Mouse (Mus musculus) adrenal gland (tissue): ENCODE data around the gene Mrpl24.

ENCODE experiments used
- intact Hi-C: fragments of 180-260 bp; cut with DNase I; formaldehyde crosslinking; loops from one replicate; pipeline ENCODE4 v1.15.1; 2025

Mrpl24 gene

DNA sequence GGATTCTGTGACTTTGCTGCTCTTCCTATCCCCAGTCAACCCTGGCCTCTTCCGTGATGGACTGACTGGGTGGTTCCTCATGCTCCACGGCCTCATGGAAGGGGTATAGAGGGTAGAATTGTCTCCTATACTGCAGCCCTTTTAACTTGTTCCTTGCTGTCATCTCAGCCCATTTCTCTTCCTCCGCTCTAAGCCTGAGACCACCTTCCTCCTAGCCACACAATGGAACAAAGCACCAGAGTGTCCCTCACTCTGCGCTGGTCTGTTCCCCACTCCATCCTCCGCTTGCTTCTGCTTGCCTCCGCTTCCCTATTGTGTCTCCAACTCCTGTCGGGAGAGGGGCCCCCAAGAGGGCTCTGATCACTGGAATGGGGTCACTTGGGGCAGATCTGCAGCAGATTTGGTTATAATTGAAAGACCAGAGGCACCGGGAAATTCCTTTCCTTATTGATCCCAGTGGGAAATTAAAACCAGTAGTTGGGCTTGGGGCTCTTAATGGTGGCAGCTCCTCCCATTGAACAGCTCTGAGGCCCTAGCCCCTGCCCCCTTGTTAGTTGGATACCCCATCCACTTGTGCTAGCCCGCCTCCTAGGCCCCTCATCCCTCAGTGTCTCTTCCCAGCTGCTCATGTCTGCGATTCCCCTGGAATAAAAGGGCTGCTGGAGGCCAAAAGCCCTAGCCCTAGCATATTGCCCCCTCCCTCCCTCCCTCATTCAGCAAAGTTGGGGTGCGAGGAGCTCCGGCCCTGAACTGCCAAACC, 26.7 kb downstream of the Mrpl24 start:
- intact Hi-C loops = no loop called here

DNA sequence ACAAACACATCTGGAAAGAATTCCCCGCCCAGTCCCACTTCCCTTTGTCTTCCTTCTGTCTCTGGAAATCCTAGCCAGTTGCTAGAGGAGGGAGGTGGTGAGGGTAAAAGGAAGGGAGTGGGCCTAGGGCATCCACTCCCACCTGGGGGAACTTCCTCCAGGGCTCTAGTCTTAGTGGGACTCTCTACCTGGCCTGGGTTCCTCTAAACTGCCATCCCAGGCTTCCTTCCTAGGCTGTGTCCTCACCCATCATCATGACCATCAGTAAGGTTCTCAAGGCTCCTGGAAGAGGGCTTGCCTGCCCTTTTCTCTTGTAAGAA, 27.2 kb downstream of the Mrpl24 start:
- intact Hi-C loops = no loop called here

DNA sequence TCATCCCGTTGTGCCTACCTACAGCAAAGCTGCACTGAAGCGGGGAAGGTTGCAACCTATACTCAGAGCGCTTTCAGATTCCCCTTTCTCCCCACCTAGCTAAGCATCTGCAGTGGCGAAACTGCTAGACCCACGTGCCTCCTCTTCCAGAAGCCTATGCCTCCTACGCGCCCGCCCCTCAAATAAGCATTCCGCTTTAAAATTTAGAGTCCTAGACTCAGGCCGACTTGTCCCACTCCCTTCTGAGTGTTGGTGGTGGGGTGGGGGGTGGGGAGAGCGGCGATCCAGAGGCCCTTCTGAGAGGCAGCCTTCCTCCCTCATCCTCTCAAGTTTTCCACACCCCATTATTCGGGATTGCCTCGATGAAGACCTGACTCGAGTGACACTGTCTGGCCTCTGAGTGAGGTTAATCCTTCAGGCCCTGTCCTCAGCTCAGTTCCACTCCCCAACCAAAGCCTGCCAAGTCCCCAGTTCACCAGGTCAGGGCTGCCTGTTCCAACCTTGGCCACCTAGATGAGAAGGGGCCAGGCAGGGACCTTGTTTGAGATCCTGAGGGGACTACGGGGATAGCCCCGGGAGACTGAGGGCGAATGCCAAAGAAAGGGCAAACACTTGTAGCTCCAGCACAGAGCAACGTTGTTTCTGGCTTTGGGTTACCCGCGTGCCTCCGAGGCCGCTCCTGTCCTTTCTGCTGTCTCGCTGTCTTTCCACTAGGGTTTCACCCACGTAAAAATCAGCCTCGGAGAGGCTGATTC, 27.9 kb downstream of the Mrpl24 start:
- intact Hi-C loops = no loop called here

DNA sequence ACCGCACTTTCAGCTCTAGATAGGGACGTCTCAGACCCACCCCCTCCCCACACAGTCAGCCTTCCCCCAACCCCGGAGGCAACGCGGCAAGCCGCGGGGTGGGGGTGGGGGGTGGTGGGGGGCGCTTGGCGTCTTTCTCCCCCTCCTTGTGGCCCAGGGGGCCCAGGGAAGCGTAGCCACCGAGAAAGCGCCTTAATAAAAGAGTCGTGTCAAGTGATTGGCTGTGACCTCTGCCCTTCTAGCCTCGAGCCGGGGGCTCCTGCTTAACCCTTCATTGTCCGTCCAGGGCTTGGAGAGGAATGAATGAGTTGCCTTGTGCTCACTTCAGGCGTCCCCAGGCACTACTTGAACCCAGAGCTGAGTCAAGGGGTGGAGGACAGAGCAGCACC, 28.5 kb downstream of the Mrpl24 start:
- intact Hi-C loops = no loop called here

DNA sequence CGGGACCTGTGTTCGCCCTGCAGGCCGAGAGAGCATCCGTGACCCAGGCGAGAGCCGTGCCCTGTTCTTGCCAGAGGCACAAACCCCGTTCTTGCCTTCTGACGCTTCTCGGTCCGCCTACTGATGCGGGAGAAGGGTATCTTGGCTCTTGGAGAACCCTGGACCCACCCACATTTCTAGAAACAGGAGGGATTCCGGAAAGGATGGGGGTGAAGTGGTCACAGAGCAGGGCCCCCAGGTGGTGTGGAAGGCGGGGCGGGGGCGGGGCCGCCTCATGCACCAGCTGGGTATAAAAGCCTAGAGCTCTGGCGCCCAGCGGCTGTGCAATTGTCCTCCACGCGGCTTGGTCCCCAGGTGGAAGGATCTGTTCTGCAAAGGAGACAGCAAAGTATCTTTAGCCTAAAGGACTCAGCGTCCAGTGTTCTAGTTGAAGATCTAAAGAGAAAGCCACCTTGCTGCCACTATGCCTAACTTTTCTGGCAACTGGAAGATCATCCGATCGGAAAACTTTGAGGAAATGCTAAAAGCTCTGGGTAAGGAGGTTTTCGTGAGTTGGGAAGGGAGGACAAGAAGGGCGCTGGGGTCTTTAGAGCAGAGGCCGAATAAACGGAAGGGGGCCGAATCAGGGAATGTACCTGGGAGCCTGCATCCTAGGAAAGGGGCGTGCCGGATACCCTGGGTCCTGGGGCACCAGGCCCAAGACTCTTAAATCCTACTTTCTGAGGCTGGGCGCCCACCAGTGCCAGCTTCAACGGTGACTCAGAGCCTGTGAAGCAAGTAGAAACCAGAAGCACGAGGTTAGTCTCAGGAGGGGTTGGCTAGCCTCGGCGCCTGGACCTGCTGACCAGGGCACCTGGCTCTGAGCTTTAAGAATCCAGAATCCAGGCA, 29.3 kb downstream of the Mrpl24 start, which contains the start of gene Crabp2:
Crabp2 (plus strand) TSS at position 289 of the 888 bp plus-strand sequence.
- intact Hi-C loops = no loop called here

DNA sequence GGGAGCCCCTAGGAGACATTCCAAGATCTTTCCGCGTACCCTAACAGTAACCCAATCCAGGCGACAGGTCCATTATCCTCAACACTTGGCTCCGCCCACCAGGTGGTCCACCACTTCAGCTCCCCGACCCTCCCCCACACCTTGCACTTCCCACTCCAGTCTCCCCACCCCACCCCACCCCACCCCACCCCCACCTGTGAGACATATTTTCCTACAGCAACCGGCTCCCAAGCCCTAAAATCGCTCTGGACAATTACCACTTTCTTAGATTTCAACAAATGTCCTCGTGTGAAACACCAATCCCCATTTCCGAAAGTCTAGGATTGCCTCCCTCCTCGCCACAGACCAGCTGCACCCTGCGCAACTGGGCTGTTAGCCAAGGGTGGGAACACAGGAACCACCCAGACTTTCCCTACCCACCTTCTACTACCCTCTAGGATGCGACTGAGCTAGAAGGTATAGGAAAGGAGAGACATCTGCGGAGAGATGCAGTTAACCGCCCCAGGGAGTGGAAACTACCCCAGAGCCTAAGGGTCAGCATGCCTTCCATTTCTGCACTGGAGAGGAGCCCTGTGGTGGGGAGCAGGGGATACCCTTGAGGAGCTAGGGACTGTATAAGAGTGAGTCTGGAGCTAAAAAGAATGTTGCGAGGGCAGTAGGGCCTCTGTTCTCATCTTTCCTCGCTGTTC, 30.1 kb downstream of the Mrpl24 start:
- intact Hi-C loops = no loop called here

DNA sequence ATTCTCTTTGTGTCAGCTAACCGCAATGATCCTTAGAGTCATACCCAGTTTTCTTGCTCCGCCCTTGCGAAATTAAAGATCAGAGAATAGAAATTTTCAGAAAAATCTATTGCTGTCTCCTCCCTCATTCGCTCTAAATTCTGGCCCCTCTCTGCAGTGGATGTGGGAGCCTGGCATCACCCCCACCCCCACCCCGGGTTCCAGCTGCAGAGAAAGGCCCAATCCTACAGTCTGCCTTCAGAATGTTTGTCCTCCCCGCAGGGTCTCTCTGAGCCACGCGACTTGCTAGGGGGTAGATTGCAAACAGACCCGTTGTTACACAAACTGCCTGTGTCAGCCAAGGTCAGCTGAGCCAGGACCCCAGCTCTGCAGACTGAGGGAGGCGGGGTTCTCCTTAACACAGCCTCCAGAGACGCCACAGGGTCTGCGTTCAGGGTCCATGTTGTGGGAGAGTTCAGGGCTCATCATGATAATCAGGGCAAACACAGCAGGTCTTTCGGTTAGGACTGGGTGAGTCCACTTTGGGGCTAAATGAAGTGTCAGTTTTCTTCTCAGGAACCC, 30.7 kb downstream of the Mrpl24 start:
- intact Hi-C loops = no loop called here

DNA sequence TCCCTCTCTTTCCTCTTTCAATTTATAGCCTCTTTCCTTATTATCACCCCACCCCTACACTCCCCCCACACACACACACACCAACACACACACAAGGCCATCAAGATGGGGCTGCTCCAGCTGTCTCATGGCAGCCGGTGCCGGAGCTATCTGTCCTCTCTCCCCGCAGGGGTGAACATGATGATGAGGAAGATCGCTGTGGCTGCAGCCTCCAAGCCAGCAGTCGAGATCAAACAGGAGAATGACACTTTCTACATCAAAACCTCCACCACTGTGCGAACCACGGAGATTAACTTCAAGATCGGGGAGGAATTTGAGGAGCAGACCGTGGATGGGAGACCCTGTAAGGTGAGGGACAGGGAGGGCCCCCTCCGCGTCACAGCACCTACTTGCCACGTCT, 32.6 kb downstream of the Mrpl24 start:
- intact Hi-C loops = no loop called here

DNA sequence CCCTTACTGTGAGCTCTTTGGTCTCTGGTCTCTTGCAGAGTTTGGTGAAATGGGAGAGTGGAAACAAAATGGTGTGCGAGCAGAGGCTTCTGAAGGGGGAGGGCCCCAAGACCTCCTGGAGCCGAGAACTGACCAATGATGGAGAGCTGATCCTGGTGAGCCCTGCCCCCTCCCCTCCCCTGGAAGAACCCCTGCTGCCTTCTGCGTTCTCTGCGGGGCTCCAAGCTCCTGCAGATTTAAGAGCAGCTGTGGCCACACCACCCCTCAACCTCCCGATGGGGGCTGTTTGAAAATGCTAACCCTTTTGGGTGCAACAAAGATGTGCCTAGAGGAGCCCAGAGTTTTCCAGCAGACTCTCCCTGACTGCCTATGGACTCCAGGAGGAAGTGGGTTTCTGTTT, 33.1 kb downstream of the Mrpl24 start:
- intact Hi-C loops = no loop called here

DNA sequence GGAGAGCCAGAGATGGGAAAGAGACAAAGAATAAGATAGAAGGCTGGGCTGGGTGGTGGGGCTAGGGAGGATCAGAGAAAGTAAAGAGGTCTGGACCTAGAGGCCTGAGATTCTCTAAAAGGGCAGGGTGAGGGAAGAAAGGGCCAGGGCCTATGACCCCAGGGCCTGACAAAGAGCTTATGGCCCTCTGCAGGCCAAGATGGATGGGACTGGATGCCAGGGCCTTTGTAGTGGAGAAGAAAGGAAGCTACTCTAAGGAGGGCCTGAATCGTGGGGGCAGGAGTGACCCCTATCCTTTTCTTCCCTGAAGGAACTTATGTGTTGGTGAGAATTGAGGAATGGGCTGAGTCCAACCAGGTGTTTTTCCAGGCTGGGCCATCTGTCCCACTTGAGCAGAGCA, 38.8 kb downstream of the Mrpl24 start:
- intact Hi-C loops = no loop called here

DNA sequence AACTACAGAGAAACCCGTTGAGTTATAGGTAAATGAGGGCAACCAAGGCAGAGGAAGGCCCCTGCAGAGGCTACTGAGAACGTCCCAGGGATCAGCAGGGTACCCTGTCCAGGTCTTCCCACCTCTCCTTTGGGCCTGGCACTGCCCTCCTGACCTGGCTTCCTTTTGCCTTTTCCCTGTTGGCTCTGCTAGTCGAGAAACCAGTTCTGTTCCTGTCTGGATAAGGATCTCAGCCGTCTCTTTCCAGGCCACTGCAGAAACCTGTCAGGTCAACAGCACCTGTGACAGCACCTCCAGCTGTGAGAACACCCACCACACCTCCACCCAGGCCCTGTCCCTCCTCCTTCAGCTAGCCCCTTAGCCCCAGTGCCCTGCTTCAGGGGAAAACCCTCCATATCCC, 39.2 kb downstream of the Mrpl24 start:
- intact Hi-C loops = no loop called here

DNA sequence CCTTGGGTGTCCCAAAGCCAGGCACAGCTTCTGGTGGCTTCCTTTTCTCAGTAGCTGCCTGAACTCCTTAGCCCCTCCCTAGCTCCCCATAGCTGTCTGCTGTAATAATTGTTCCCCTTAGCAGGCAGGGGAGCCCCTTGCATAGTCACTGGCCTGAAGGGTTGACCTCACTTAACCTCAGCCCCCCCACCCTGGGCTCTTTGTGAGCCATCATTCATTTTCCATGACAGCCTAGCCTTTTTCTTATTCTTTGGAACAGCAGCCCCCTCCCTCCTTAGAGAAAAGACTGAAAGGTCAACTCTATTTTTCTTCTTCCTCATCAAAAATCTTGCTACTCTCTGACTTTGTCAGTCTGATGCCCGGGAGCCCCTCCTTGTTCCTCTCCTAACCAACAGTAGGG, 39.7 kb downstream of the Mrpl24 start:
- intact Hi-C loops = no loop called here

DNA sequence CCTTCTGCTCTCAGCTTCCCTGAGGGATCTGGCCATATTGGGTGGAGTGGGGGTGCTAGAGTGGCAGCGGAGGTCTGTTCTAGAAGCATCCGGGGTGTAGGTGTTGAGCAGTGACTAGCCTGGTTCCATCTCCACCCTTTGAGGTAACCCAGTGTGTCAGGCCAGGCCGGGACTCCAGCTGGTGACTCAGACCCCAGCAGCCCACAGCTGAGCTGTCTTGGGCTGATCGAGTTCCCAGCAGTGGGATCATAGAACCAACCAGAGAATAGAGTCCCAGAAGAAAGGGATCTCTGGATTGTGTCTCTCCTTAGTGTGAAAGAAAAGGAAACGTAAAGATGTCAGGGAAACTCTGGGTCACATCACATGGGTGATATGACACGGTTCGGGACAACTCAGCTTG, 40.1 kb downstream of the Mrpl24 start:
- intact Hi-C loops = no loop called here

DNA sequence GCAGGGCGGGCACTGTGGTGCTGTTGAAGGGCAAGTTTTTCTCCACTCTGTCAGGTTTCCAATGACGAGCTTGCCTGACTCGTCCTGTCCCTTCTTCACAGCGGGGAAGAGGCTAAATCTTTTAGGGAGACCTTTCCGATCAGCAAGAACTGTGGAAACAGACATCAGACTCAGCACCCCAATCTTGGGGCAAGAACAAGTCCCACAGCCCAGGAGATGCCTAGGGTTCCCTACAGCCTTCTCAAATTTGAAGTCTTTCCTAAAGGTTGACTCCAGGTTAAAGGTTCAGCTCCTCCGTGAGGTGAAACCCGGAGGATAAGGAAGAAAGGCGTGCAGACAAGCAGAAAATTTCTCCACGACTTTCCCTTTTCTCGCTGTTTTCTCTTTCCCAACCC, 40.9 kb downstream of the Mrpl24 start:
- intact Hi-C loops = loop anchor here (2.0 kb wide), 1 partner anchor 21 kb away; no protein-coding TSS in a partner anchor

DNA sequence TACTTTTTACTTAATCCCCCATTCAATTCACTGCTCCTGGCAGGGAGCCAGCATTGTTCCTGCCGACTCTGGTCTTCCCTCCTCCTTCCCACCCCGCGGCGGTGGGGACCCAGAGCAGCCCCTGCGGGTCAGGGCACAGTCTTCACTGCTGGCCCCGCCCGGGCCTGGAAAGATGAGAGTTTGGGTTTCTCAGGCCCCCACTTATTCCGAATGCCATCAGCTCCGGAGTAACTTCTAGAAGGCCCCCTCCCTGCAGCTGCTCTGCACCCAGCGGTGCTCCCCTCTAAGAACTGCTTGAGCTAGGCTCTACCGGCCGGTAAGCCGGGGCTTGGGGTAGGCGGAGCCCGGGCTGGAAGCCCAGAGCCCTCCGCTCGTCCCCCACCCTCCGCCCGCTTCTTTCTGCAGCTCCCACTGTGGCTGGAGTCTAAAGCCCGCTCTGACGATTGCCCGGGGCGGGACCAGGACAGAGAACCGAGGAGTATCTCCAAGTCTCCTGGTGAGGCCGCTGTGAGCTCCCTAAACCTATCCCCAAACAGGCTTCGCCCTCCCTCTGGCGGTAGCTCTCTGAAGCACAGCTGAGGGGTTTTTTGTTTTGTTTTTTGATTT, 41.4 kb downstream of the Mrpl24 start:
- intact Hi-C loops = loop anchor here (2.0 kb wide), 1 partner anchor 22 kb away; no protein-coding TSS in a partner anchor

DNA sequence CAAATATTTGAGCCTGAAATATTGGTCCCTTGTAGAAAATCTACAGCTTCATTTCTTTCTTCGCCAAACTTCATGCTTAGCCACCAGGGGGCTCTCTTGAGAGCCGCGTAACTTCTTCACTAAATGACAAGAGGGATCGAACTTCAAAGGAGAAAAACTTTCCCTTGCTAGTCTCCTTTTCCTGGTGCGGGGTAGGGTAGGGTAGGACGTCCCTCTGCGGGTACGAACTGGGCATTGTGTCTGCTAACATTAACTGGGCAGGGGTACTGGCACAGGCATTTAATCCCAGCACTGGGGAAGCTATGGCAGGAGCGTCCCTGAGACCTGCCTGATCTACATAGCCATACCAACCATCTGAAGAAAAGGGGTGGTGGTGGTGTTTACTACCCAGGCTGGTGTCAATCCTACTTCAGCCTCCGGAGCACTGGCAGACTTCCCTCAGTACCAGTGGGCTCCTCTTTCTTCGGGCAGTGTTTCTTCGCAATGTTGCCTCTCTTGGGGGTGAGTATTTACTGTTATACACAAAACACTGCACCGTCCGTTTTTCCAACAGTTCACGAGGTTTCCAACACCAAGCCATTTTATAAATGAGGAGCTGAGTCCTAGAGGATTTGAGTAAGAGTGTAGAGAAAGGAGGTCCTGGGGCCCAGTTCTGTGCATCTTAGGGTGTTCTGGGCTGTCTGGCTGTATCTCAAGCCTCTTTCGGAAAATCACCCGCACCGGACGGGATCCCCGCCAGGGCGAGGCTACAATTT, 51.1 kb downstream of the Mrpl24 start:
- intact Hi-C loops = loop anchor here (1.0 kb wide), 1 partner anchor 17 kb away; no protein-coding TSS in a partner anchor

DNA sequence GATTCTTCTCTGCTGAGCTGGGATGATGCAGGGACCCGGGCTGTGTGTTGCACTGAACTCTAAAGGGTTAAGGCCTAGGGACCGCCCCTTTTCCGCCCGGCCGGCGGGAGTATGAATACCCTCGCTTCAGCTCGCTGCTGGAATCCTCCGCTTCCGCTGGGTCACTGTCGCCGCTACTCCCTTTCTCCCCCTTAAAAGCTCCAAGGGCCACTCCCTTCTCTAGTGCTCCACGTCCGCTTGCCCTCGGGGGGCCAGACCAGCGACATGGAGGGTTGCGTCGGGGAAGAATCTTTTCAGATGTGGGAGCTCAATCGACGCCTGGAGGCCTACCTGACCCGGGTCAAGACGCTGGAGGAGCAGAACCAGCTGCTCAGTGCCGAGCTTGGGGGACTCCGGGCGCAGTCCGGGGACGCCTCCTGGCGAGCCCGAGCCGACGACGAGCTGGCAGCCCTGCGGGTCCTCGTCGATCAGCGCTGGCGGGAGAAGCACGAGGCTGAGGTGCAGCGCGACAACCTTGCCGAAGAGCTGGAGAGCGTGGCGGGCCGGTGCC, 51.7 kb downstream of the Mrpl24 start, which contains the start of gene Nes:
Nes (plus strand) TSS at position 140 of the 550 bp plus-strand sequence.
- intact Hi-C loops = loop anchor here (1.0 kb wide), 1 partner anchor 16 kb away; no protein-coding TSS in a partner anchor

DNA sequence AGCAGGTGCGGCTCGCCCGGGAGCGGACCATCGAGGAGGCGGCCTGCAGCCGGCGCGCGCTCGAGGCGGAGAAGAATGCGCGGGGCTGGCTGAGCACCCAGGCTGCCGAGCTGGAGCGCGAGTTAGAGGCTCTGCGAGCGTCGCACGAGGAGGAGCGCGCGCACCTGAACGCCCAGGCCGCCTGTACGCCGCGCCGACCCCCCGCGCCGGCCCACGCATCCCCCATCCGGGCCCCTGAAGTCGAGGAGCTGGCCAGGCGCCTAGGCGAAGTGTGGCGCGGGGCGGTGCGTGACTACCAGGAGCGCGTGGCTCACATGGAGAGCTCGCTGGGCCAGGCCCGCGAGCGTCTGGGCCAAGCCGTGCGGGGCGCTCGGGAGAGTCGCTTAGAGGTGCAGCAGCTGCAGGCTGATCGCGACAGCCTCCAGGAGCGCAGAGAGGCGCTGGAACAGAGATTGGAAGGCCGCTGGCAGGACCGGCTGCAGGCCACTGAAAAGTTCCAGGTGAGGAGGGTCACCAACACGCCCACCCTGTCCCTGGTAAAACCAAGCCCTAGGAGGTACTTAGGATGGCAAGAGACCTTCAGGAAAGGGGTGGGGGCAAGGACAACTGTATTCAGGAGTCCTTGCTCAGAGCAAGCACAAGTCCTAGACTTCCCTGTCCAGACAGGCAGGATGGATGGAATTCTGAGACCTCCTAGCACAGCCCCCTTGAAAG, 52.3 kb downstream of the Mrpl24 start:
- intact Hi-C loops = no loop called here
